Mouse (Mus musculus) cortical plate, adult 2 months (tissue): ENCODE measurements around the gene Zfhx3.

Source experiments
- CTCF ChIP-seq: fragments of 200-500 bp; IDR thresholded peaks from 2 replicates; pipeline ENCODE4 v1.5.1; 2011; ENCODE audit warnings: mild to moderate bottlenecking, control low read depth, low read length; ENCODE audit not compliant: insufficient read depth; ENCODE audit errors: extremely low read depth
- POLR2A ChIP-seq: fragments of 200-500 bp; IDR thresholded peaks from 2 replicates; pipeline ENCODE4 v1.6.1; 2011; ENCODE audit warnings: mild to moderate bottlenecking, low read length, control low read depth; ENCODE audit not compliant: insufficient read depth; ENCODE audit errors: extremely low read depth

- TF ChIP-seq CTCF (no peak), POLR2A (no peak)
These were observed 961.1 kb downstream of the Zfhx3 start for GRCm38 (mm10) chr8:108903550-108903949.
